Mouse (Mus musculus) lung, embryonic 16.5 days (tissue): ENCODE results near the gene Smlr1. TPM values are rescaled to one million over a fixed set of nuclear protein-coding genes. Genes with fewer than 3 reads are reported as not detected.

Experiments used
- ATAC-seq: fragments of 200-750 bp; cut with Nextera tagmentation; 2 replicates; pipeline ENCODE4 v1.8.0; 2017; ENCODE audit warnings: low read depth, mild to moderate bottlenecking, moderate library complexity
- H3K27ac ChIP-seq: fragments of 300-500 bp; sonication (generic); 2 replicates; pipeline ENCODE4 v1.5.1; 2014; ENCODE audit warnings: mild to moderate bottlenecking, control low read depth, low read length
- H3K27me3 ChIP-seq: fragments of 300-500 bp; sonication (generic); 2 replicates; pipeline ENCODE4 v1.6.1; 2014; ENCODE audit warnings: low read depth, low read length, mixed read lengths; ENCODE audit not compliant: control insufficient read depth, insufficient read depth
- H3K36me3 ChIP-seq: fragments of 300-500 bp; sonication (generic); 2 replicates; pipeline ENCODE4 v1.6.1; 2014; ENCODE audit warnings: low read length; ENCODE audit not compliant: control insufficient read depth, insufficient read depth
- H3K4me1 ChIP-seq: fragments of 300-500 bp; sonication (generic); replicated peaks from 2 replicates; pipeline ENCODE4 v1.6.1; 2014; ENCODE audit warnings: low read length, mixed read lengths; ENCODE audit not compliant: control insufficient read depth, insufficient read depth
- H3K4me2 ChIP-seq: fragments of 300-500 bp; sonication (generic); 2 replicates; pipeline ENCODE4 v1.6.1; 2014; ENCODE audit warnings: low read depth, low read length, control low read depth
- H3K4me3 ChIP-seq: fragments of 300-500 bp; sonication (generic); 2 replicates; pipeline ENCODE4 v1.5.1; 2014; ENCODE audit warnings: mild to moderate bottlenecking, low read length, control low read depth
- H3K9ac ChIP-seq: fragments of 300-500 bp; sonication (generic); 2 replicates; pipeline ENCODE4 v1.6.1; 2014; ENCODE audit warnings: low read length, control low read depth
- H3K9me3 ChIP-seq: fragments of 300-500 bp; sonication (generic); 2 replicates; pipeline ENCODE4 v1.6.1; 2016; ENCODE audit warnings: low read length; ENCODE audit not compliant: control insufficient read depth
- WGBS: fragments of 180-500 bp; shearing (Covaris S2); extraction: QIAGEN DNeasy Blood & Tissue Kit; methylation state at CpG from one replicate; pipeline ENCODE4 v1.1.7; 2014; 5-methylcytosine and 5-hydroxymethylcytosine counted together
- polyA plus RNA-seq: library from polyadenylated mRNA; unstranded; fragments of >200 nt; fragmentation: Nextera tagmentation; extraction: Ambion mirVana; gene quantifications from 2 replicates; pipeline ENCODE4 v1.2.1, GENCODE M21; 2015

Smlr1 gene
- polyA plus RNA-seq, 1 experiment from 2014 or later, result not detected

- Histone ChIP-seq H3K4me2 (no peak overlapping the region), H3K27me3 (no peaks in the 10 kb centered on the region), H3K4me3 (no peak overlapping the region), H3K4me1 (no peaks in the 10 kb centered on the region), H3K36me3 (peaks cover 21% of the 10 kb centered on the region), H3K27ac (no peak overlapping the region), H3K9me3 (no peaks in the 10 kb centered on the region), H3K9ac (no peak overlapping the region)
- no peak for ATAC-seq
- WGBS, result 81% methylated on average over 5 of the region's 5 CpGs
These were observed 15.6 kb downstream of the Smlr1 start for GRCm38 (mm10) chr10:25520428-25520827.

- Histone ChIP-seq H3K36me3 (peaks cover 21% of the 10 kb centered on the region), H3K9me3 (no peaks in the 10 kb centered on the region), H3K4me1 (no peaks in the 10 kb centered on the region), H3K27me3 (no peaks in the 10 kb centered on the region), H3K9ac (no peak overlapping the region), H3K4me3 (no peak overlapping the region), H3K27ac (no peak overlapping the region), H3K4me2 (no peak overlapping the region)
- WGBS, result 72% methylated on average over 3 of the region's 3 CpGs
- no peak for ATAC-seq
These were observed 16.1 kb downstream of the Smlr1 start for GRCm38 (mm10) chr10:25519954-25520353.

DNA sequence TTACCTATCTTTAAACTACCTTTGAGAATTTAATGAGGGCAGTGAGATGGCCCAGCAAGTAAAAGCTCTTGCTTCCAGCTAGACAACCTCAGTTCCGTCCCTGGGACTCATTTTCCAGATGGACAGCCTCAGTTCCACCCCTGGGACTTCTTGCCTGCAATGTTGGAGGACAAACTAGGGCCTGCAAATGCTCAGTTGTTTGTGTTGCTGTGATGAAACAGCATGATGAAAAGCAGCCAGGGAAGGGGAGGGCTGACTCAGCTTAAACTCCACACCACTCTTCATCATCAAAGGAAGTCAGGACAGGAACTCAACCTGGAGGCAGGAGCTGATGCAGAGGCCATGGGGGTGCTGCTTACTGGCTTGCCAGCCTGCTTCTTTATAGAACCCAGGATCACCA is 22.2 kb downstream of the Smlr1 start:
- H3K9ac ChIP-seq, result no peak overlapping the region
- H3K27ac ChIP-seq, result no peak overlapping the region
- no peak for ATAC-seq
- no peak overlapping the region for H3K4me2 ChIP-seq
- no peak overlapping the region for H3K4me3 ChIP-seq
- peaks cover 15% of the 10 kb centered on the region for H3K36me3 ChIP-seq
- WGBS, result 62% methylated on average over 1 of the region's 1 CpGs
- no peaks in the 10 kb centered on the region for H3K4me1 ChIP-seq
- no peaks in the 10 kb centered on the region for H3K27me3 ChIP-seq
- H3K9me3 ChIP-seq, result no peaks in the 10 kb centered on the region

- Histone ChIP-seq H3K27ac (no peak overlapping the region), H3K9me3 (no peaks in the 10 kb centered on the region), H3K9ac (no peak overlapping the region), H3K27me3 (no peaks in the 10 kb centered on the region), H3K4me1 (no peaks in the 10 kb centered on the region), H3K36me3 (peaks cover 13% of the 10 kb centered on the region; the same call in 1 of the 2 replicates), H3K4me2 (no peak overlapping the region), H3K4me3 (no peak overlapping the region)
- WGBS, result 52% methylated on average over 5 of the region's 5 CpGs
- ATAC-seq, result no peak
These were observed 32.8 kb downstream of the Smlr1 start for GRCm38 (mm10) chr10:25503250-25503649.

- 65% methylated on average over 10 of the region's 10 CpGs for WGBS
- Histone ChIP-seq H3K36me3 (0 out of 2 replicates have a peak, but pooled peaks cover 9% of the 10 kb centered on the region), H3K9me3 (no peaks in the 10 kb centered on the region), H3K9ac (no peak overlapping the region), H3K27me3 (no peaks in the 10 kb centered on the region), H3K4me2 (no peak overlapping the region), H3K27ac (no peak overlapping the region), H3K4me3 (no peak overlapping the region), H3K4me1 (no peaks in the 10 kb centered on the region)
- no peak for ATAC-seq
These were observed 36.6 kb downstream of the Smlr1 start for GRCm38 (mm10) chr10:25499323-25500071.

- Histone ChIP-seq H3K27me3 (no peaks in the 10 kb centered on the region), H3K4me2 (no peak overlapping the region), H3K9me3 (no peaks in the 10 kb centered on the region), H3K9ac (no peak overlapping the region), H3K4me1 (no peaks in the 10 kb centered on the region), H3K4me3 (no peak overlapping the region), H3K36me3 (0 out of 2 replicates have a peak, but pooled peaks cover 2% of the 10 kb centered on the region), H3K27ac (no peak overlapping the region)
- ATAC-seq, result peak; percentile 38; the same call in 1 of the 2 replicates
- 5% methylated on average over 1 of the region's 1 CpGs for WGBS
These were observed 47.6 kb downstream of the Smlr1 start for GRCm38 (mm10) chr10:25488456-25488855.

- H3K9me3 ChIP-seq, result no peaks in the 10 kb centered on the region
- 47% methylated on average over 5 of the region's 5 CpGs for WGBS
These were observed 53.3 kb downstream of the Smlr1 start for GRCm38 (mm10) chr10:25482791-25483190.

DNA sequence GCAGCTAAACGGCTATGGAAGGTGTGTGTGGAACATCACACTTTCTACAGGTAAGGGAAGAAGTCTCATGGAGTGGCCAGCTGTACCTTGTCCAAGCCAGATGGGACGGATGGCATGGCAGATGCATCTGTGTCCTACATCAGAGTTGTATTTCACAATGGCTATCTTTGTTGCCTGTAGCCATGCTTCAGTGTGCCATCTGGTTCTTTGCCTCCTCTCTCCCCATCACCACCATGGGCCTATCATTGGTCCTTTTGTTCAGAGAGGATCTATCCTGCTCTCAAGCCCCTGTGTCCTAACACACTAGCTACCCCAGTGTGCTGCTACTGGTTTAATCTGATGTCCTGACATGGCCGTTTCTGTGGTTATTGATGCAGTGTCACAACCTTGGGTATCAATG is 56.4 kb downstream of the Smlr1 start:
- H3K4me1 ChIP-seq, result no peaks in the 10 kb centered on the region
- H3K36me3 ChIP-seq, result peaks cover 8% of the 10 kb centered on the region
- no peak overlapping the region for H3K27ac ChIP-seq
- 80% methylated on average over 3 of the region's 3 CpGs for WGBS
- no peak overlapping the region for H3K4me2 ChIP-seq
- ATAC-seq, result no peak
- H3K27me3 ChIP-seq, result no peaks in the 10 kb centered on the region
- no peak overlapping the region for H3K9ac ChIP-seq
- H3K9me3 ChIP-seq, result no peaks in the 10 kb centered on the region
- H3K4me3 ChIP-seq, result no peak overlapping the region

More at GRCm38 (mm10) chr10:25482791-25483190, 53.3 kb downstream of the Smlr1 start:
- ATAC-seq, result no peak
- H3K27ac ChIP-seq, result no peak overlapping the region; the same call in 1 of the 2 replicates
- no peaks in the 10 kb centered on the region for H3K27me3 ChIP-seq
- H3K4me1 ChIP-seq, result no peaks in the 10 kb centered on the region
- peaks cover 8% of the 10 kb centered on the region for H3K36me3 ChIP-seq
- no peak overlapping the region for H3K9ac ChIP-seq
- no peak overlapping the region for H3K4me3 ChIP-seq
- no peak overlapping the region for H3K4me2 ChIP-seq
